Mouse (Mus musculus) heart, embryonic 14.5 days (tissue): ENCODE data around the gene Olfml2a. TPM values are rescaled to one million over a fixed set of nuclear protein-coding genes. Genes with fewer than 3 reads are reported as not detected.

Experiments
- ATAC-seq: fragments of 200-750 bp; cut with Nextera tagmentation; 2 replicates; pipeline ENCODE4 v1.8.0; 2017; ENCODE audit warnings: low read depth, moderate TSS enrichment; ENCODE audit not compliant: insufficient number of reproducible peaks, insufficient read depth, low FRiP score
- H3K27ac ChIP-seq, 2 experiments: fragments of 200-500 bp in 1 of 2; fragments of 300-500 bp in 1 of 2; sonication (generic) in 1 of 2; replicated peaks in 1 of 2; 2 replicates each; pipeline ENCODE4 v1.5.1; 2012 to 2014; ENCODE audit warnings: low read depth in 2 of 2, low read length in 2 of 2, control low read depth in 1 of 2, mild to moderate bottlenecking in 1 of 2, mixed read lengths in 1 of 2; ENCODE audit not compliant: control insufficient read depth in 1 of 2, insufficient read depth in 1 of 2
- H3K27me3 ChIP-seq: fragments of 300-500 bp; sonication (generic); 2 replicates; pipeline ENCODE4 v1.6.1; 2014; ENCODE audit warnings: mild to moderate bottlenecking, low read length, control low read depth; ENCODE audit not compliant: control insufficient read depth, insufficient read depth
- H3K36me3 ChIP-seq: fragments of 300-500 bp; sonication (generic); 2 replicates; pipeline ENCODE4 v1.6.1; 2014; ENCODE audit warnings: mild to moderate bottlenecking, control low read depth, low read length, mixed read lengths; ENCODE audit not compliant: control insufficient read depth, insufficient read depth
- H3K4me1 ChIP-seq, 2 experiments: fragments of 200-500 bp in 1 of 2; fragments of 300-500 bp in 1 of 2; sonication (generic) in 1 of 2; 2 replicates each; pipeline ENCODE4 v1.6.1; 2012 to 2014; ENCODE audit warnings: low read length in 2 of 2, control low read depth in 1 of 2, mixed read lengths in 1 of 2; ENCODE audit not compliant: control insufficient read depth in 2 of 2, insufficient read depth in 2 of 2
- H3K4me2 ChIP-seq: fragments of 300-500 bp; sonication (generic); 2 replicates; pipeline ENCODE4 v1.6.1; 2014; ENCODE audit warnings: mild to moderate bottlenecking, low read length
- H3K4me3 ChIP-seq, 2 experiments: fragments of 200-500 bp in 1 of 2; fragments of 300-500 bp in 1 of 2; sonication (generic) in 1 of 2; 2 replicates each; pipeline ENCODE4 v1.5.1; 2012 to 2014; ENCODE audit warnings: low read length in 2 of 2, mild to moderate bottlenecking in 2 of 2, control low read depth in 1 of 2, low read depth in 1 of 2, moderate library complexity in 1 of 2; ENCODE audit not compliant: control insufficient read depth in 1 of 2, insufficient read depth in 1 of 2
- H3K9ac ChIP-seq: fragments of 300-500 bp; sonication (generic); 2 replicates; pipeline ENCODE4 v1.6.1; 2014; ENCODE audit warnings: mild to moderate bottlenecking, low read length
- H3K9me3 ChIP-seq: fragments of 300-500 bp; sonication (generic); 2 replicates; pipeline ENCODE4 v1.6.1; 2016; ENCODE audit warnings: low read length, control low read depth; ENCODE audit not compliant: control insufficient read depth
- WGBS: fragments of 180-500 bp; shearing (Covaris S2); extraction: QIAGEN DNeasy Blood & Tissue Kit; methylation state at CpG from one replicate; pipeline ENCODE4 v1.1.7; 2014; 5-methylcytosine and 5-hydroxymethylcytosine counted together
- polyA plus RNA-seq: library from polyadenylated mRNA; unstranded; fragments of >200 nt; fragmentation: Nextera tagmentation; extraction: Ambion mirVana; gene quantifications from 2 replicates; pipeline ENCODE4 v1.2.1, GENCODE M21; 2014

Gene Olfml2a
- polyA plus RNA-seq, 1 experiment from 2014 or later, result 6.0 TPM

DNA sequence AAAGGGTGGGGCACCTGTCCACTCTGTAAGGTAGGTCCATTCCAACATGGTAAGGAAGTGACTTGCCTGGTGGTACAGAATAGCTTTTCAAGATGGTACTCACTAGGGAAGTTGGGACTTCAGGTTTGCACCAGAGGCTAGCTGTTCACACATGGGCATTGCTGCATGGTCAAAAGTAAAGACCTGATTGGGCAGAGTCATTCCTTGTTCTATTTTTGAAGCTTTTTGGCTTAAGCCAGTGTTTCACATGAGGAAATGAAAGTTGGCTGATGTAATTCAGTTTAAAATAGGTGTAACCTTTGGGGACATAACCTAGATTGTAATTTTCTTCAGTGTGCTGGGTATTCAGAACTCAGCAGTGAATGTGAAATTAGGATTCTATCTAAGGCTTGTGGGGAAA, 79.5 kb downstream of the Olfml2a start:
- Histone ChIP-seq H3K27ac (no peak overlapping the region), H3K4me3 (no peak overlapping the region), H3K9ac (no peak overlapping the region), H3K9me3 (no peaks in the 10 kb centered on the region), H3K36me3 (peaks cover 46% of the 10 kb centered on the region), H3K4me1 (peaks cover 5 to 23% of the 10 kb centered on the region in 2 experiments), H3K4me2 (no peak overlapping the region), H3K27me3 (no peaks in the 10 kb centered on the region)
- no peak for ATAC-seq

DNA sequence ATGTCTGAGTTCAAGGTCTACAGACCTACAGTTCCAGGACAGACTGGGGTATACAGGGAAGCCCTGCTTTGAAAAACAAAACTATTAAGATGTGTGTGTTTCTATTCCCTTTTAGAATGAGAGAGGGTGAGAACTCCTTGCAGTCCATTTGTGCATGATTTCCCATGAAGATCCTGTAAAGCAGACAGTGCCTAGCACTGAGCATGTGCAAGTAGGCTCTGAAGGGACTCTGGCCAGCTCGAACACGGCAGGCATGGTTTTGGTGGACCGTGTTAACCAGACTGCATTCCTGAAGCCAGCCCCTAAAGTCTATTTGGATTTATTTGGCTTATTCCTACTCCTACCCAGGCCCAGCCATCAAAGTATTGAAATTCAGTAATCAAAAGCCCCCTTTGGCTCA, 80.2 kb downstream of the Olfml2a start:
- 91% methylated on average over 3 of the region's 3 CpGs for WGBS
- Histone ChIP-seq H3K36me3 (peaks cover 53% of the 10 kb centered on the region), H3K27me3 (no peaks in the 10 kb centered on the region), H3K9me3 (no peaks in the 10 kb centered on the region), H3K4me2 (no peak overlapping the region), H3K27ac (no peak overlapping the region), H3K9ac (no peak overlapping the region), H3K4me1 (peaks cover 5 to 22% of the 10 kb centered on the region in 2 experiments), H3K4me3 (no peak overlapping the region)
- no peak for ATAC-seq

- H3K27ac ChIP-seq, result no peak overlapping the region
- H3K36me3 ChIP-seq, result peaks cover 61% of the 10 kb centered on the region
- ATAC-seq, result no peak
- H3K4me2 ChIP-seq, result no peak overlapping the region
- no peaks in the 10 kb centered on the region for H3K9me3 ChIP-seq
- no peak overlapping the region for H3K9ac ChIP-seq
- 82% methylated on average over 7 of the region's 7 CpGs for WGBS
- peaks cover 5 to 18% of the 10 kb centered on the region in 2 experiments for H3K4me1 ChIP-seq
- H3K27me3 ChIP-seq, result no peaks in the 10 kb centered on the region
- H3K4me3 ChIP-seq, result no peak overlapping the region
These were observed 81.0 kb downstream of the Olfml2a start for GRCm38 (mm10) chr2:39012768-39013279.

Other genes with a start within 250 kb of the Olfml2a start
- not detected in 2 replicates for gene Nr5a1, start 217.4 kb upstream of the Olfml2a start, polyA plus RNA-seq
- 0.47 and 0.78 TPM in 2 replicates for gene Nr6a1, start 4.3 kb upstream of the Olfml2a start, polyA plus RNA-seq
- 0.75 and 0.96 TPM in 2 replicates for gene Wdr38, start 65.5 kb downstream of the Olfml2a start, polyA plus RNA-seq
- 82.8 and 85.4 TPM in 2 replicates for gene Arpc5l, start 73.4 kb downstream of the Olfml2a start, polyA plus RNA-seq
- gene Rpl35, start 73.6 kb downstream of the Olfml2a start, polyA plus RNA-seq, result 608 and 670 TPM in 2 replicates
- 25.5 and 26.9 TPM in 2 replicates for gene Golga1, start 133.6 kb downstream of the Olfml2a start, polyA plus RNA-seq